Mouse (Mus musculus): ENCODE results near the gene Atp6v1e2. TPM values are rescaled to one million over a fixed set of nuclear protein-coding genes. Genes with fewer than 3 reads are reported as not detected.

Atp6v1e2 gene
- not detected in 2 replicates for polyA plus RNA-seq (2012; rRNA removed)

GRCm38 (mm10) chr17:86947840-86948796 is at the start of gene Atp6v1e2:
Gene Atp6v1e2 (minus strand): TSS chr17:86947897.

GRCm38 (mm10) chr17:86962894-86963585 is 15.3 kb upstream of the Atp6v1e2 start, which contains the start of gene Rhoq:
Gene Rhoq (plus strand): TSS chr17:86963082.

GRCm38 (mm10) chr17:86917048-86917447 is 30.6 kb downstream of the Atp6v1e2 start, which contains the start of gene Tmem247:
Gene Tmem247 (plus strand): TSS chr17:86917348.

Other genes starting within 250 kb of the Atp6v1e2 start
- gene Epas1, start 194.2 kb downstream of the Atp6v1e2 start, polyA plus RNA-seq (2012; rRNA removed): 14.8 and 21.9 TPM in 2 replicates
- gene Tmem247, start 30.5 kb downstream of the Atp6v1e2 start, polyA plus RNA-seq (2012; rRNA removed): not detected in 2 replicates
- 4.0 TPM in 2 replicates for gene Rhoq, start 15.2 kb upstream of the Atp6v1e2 start, polyA plus RNA-seq (2012; rRNA removed)
- gene Pigf, start 77.5 kb upstream of the Atp6v1e2 start, polyA plus RNA-seq (2012; rRNA removed): 1.3 and 2.2 TPM in 2 replicates
- gene Cript, start 77.7 kb upstream of the Atp6v1e2 start, polyA plus RNA-seq (2012; rRNA removed): 0.71 and 1.3 TPM in 2 replicates
- gene Socs5, start 159.8 kb upstream of the Atp6v1e2 start, polyA plus RNA-seq (2012; rRNA removed): 2.6 and 3.2 TPM in 2 replicates